Mouse (Mus musculus): ENCODE data around the gene Bckdha. TPM values are rescaled to one million over a fixed set of nuclear protein-coding genes. Genes with fewer than 3 reads are reported as not detected.

Gene Bckdha
- polyA plus RNA-seq, 1 experiment = 56.1 TPM

DNA sequence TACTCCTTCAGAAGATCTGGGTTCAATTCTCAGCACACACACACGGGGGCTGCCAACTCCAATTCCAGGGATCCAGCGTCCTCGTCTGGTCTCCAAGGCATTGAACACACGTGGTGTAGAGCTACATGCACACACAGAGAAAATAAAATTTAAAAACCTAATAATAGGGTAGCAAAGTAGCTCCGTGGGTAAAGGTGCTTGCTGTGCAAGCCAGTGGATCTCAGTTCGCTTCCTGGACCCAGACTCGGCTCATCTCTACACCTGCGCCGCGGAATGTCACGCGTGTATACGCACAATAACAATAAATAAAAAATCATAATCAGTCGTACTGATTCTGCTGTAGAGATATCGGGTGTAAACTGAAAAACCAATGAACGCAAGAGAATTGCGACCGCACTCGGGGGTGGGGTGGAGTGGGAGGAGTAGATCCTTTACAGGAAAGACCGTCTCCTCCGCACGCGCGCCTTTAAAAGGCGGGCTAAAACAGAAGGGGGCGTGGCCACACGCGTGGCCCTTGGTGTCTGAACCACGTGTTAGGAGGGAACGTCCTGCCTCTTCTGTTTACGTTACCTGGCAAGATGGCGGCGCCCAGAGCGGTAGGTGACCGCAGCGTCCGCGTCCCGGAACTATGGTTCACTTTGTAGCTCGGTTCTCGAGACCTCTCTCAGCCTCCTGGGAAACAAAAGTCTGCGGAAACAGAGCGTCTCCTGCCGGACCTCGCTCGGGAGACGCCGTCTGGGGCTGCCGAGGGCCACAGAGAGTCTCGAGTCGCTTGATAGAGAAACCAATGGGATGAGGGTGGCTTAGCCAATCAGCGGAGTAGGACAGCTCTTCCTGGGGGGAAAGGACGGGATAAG lies 39.7 kb downstream of the Bckdha start, which contains the start of gene Dmac2:
Dmac2 (plus strand) TSS at position 550 of the 857 bp plus-strand sequence.
- TF ChIP-seq CTCF (IDR thresholded peaks at IDR 0.05; ENCODE audit: low read depth, low read length) = no peak
- no peak for TF ChIP-seq POLR2A (IDR thresholded peaks at IDR 0.05; ENCODE audit: borderline replicate concordance, low read depth, low read length)

GRCm38 (mm10) chr7:25617376-25618160 lies 41.2 kb downstream of the Bckdha start:
- Histone ChIP-seq H3K4me3 (ENCODE audit: insufficient read depth, low read length) (no peak overlapping the region), H3K4me1 (ENCODE audit: control insufficient read depth, insufficient read depth, low read length) (peaks cover 5% of the 10 kb centered on the region; the same call in 1 of the 2 replicates), H3K27ac (ENCODE audit: insufficient read depth, low read depth, low read length) (no peak overlapping the region)
- TF ChIP-seq CTCF (IDR thresholded peaks at IDR 0.05; ENCODE audit: low read depth, low read length) = no peak
- no peak for TF ChIP-seq POLR2A (IDR thresholded peaks at IDR 0.05; ENCODE audit: borderline replicate concordance, low read depth, low read length)

More for the DNA sequence above, 39.7 kb downstream of the Bckdha start, which contains the start of gene Dmac2:
- peak within 1 kb of the TSS; percentile 81 for H3K4me3 ChIP-seq (ENCODE audit: insufficient read depth, low read length)
- peak within 1 kb of the TSS; percentile 33 for H3K27ac ChIP-seq (ENCODE audit: insufficient read depth, low read depth, low read length)
- peaks cover 5% of the 10 kb centered on the region; the same call in 1 of the 2 replicates for H3K4me1 ChIP-seq (ENCODE audit: control insufficient read depth, insufficient read depth, low read length)

- H3K4me3 ChIP-seq (ENCODE audit: insufficient read depth, low read length) = no peak within 1 kb of the TSS
- no peak for TF ChIP-seq POLR2A (IDR thresholded peaks at IDR 0.05; ENCODE audit: borderline replicate concordance, low read depth, low read length)
- TF ChIP-seq CTCF (IDR thresholded peaks at IDR 0.05; ENCODE audit: low read depth, low read length) = no peak
Measured at GRCm38 (mm10) chr7:25615706-25616011, 43.1 kb downstream of the Bckdha start, which contains the start of gene Erich4. TSS of gene Erich4 (minus strand) at chr7:25615892.

GRCm38 (mm10) chr7:25614831-25615705 lies 43.7 kb downstream of the Bckdha start:
- Histone ChIP-seq H3K4me3 (ENCODE audit: insufficient read depth, low read length) (no peak overlapping the region), H3K27ac (ENCODE audit: insufficient read depth, low read depth, low read length) (no peak overlapping the region), H3K4me1 (ENCODE audit: control insufficient read depth, insufficient read depth, low read length) (peaks cover 5% of the 10 kb centered on the region)
- TF ChIP-seq CTCF (IDR thresholded peaks at IDR 0.05; ENCODE audit: low read depth, low read length) = no peak
- TF ChIP-seq POLR2A (IDR thresholded peaks at IDR 0.05; ENCODE audit: borderline replicate concordance, low read depth, low read length) = no peak

More at GRCm38 (mm10) chr7:25615706-25616011, 43.1 kb downstream of the Bckdha start, which contains the start of gene Erich4:
- Histone ChIP-seq H3K4me1 (ENCODE audit: control insufficient read depth, insufficient read depth, low read length) (peaks cover 5% of the 10 kb centered on the region; the same call in 1 of the 2 replicates), H3K27ac (ENCODE audit: insufficient read depth, low read depth, low read length) (no peak within 1 kb of the TSS)

GRCm38 (mm10) chr7:25614086-25614485 lies 44.7 kb downstream of the Bckdha start:
- Histone ChIP-seq H3K4me1 (ENCODE audit: control insufficient read depth, insufficient read depth, low read length) (peaks cover 8% of the 10 kb centered on the region), H3K4me3 (ENCODE audit: insufficient read depth, low read length) (no peak overlapping the region), H3K27ac (ENCODE audit: insufficient read depth, low read depth, low read length) (no peak overlapping the region)
- TF ChIP-seq POLR2A (IDR thresholded peaks at IDR 0.05; ENCODE audit: borderline replicate concordance, low read depth, low read length) (no peak), CTCF (IDR thresholded peaks at IDR 0.05; ENCODE audit: low read depth, low read length) (no peak)

GRCm38 (mm10) chr7:25611501-25611900 lies 47.3 kb downstream of the Bckdha start:
- H3K4me1 ChIP-seq (ENCODE audit: control insufficient read depth, insufficient read depth, low read length) = peaks cover 16% of the 10 kb centered on the region
- no peak overlapping the region for H3K4me3 ChIP-seq (ENCODE audit: insufficient read depth, low read length)
- TF ChIP-seq POLR2A (IDR thresholded peaks at IDR 0.05; ENCODE audit: borderline replicate concordance, low read depth, low read length) = no peak
- TF ChIP-seq CTCF (IDR thresholded peaks at IDR 0.05; ENCODE audit: low read depth, low read length) = no peak
- H3K27ac ChIP-seq (ENCODE audit: insufficient read depth, low read depth, low read length) = no peak overlapping the region

GRCm38 (mm10) chr7:25610056-25610455 lies 48.7 kb downstream of the Bckdha start:
- TF ChIP-seq CTCF (IDR thresholded peaks at IDR 0.05; ENCODE audit: low read depth, low read length) = no peak
- TF ChIP-seq POLR2A (IDR thresholded peaks at IDR 0.05; ENCODE audit: borderline replicate concordance, low read depth, low read length) = no peak
- Histone ChIP-seq H3K4me1 (ENCODE audit: control insufficient read depth, insufficient read depth, low read length) (peaks cover 25% of the 10 kb centered on the region), H3K27ac (ENCODE audit: insufficient read depth, low read depth, low read length) (no peak overlapping the region), H3K4me3 (ENCODE audit: insufficient read depth, low read length) (no peak overlapping the region)

DNA sequence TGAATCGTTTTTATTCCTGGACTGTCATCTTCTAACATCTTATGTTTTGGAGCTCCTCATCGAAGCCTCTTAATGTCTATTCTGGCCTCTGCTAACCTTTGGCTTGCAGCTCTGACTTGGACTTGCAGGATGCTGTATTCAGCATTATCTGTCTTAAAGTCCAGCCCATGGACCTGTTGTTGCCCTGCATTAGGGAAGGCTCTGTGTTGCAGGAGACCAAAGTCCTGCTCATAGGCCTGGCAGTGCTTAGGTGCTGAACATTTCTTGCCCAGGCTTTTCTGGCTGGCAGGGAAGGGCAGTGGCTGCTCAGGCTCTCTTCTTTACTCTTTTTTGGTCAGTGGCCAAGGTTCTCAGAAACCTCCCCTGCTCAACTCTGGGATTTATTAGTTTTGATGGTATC lies 51.6 kb downstream of the Bckdha start:
- TF ChIP-seq CTCF (IDR thresholded peaks at IDR 0.05; ENCODE audit: low read depth, low read length) = no peak
- Histone ChIP-seq H3K4me3 (ENCODE audit: insufficient read depth, low read length) (no peak overlapping the region), H3K4me1 (ENCODE audit: control insufficient read depth, insufficient read depth, low read length) (peaks cover 25% of the 10 kb centered on the region), H3K27ac (ENCODE audit: insufficient read depth, low read depth, low read length) (peak overlapping the region; percentile 86)

DNA sequence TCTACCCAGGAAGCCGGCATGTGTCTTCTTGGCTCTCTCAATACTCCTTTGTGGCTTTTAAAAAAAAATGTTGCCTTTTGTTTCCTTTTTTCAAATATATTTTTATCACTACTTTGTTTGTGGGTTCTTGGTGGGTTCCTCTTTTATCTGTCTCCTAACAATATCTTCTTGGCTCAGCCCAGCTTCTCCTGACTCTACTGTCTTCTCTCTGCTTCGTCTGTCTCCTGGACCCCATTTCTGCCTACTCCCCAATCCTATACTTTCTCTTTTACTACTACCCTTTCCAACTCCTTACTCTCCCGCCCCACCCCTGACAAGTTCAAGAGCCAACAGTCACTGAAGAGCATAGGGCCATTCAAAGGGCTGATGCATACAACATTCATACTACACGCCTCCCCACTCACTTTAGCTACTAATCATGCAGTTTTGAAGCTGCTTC lies 52.1 kb downstream of the Bckdha start:
- TF ChIP-seq POLR2A (IDR thresholded peaks at IDR 0.05; ENCODE audit: borderline replicate concordance, low read depth, low read length) (no peak), CTCF (IDR thresholded peaks at IDR 0.05; ENCODE audit: low read depth, low read length) (no peak)
- Histone ChIP-seq H3K4me1 (ENCODE audit: control insufficient read depth, insufficient read depth, low read length) (peaks cover 25% of the 10 kb centered on the region), H3K4me3 (ENCODE audit: insufficient read depth, low read length) (peak overlapping the region; percentile 29), H3K27ac (ENCODE audit: insufficient read depth, low read depth, low read length) (peak overlapping the region; percentile 86)
